Mouse (Mus musculus): ENCODE results near the gene Vstm2b. TPM values are rescaled to one million over a fixed set of nuclear protein-coding genes. Genes with fewer than 3 reads are reported as not detected.

Vstm2b gene
- 0.14 TPM for polyA plus RNA-seq (2014; fragmentation: Illumina TruSeq; extraction: RNeasy Lipid Tissue Mini Kit (QIAGEN cat#74804); ENCODE audit: low read depth, low replicate concordance)

GRCm38 (mm10) chr7:40898096-40898710 is at the start of gene Vstm2b:
Vstm2b (plus strand) TSS chr7:40898328.

Other genes starting within 250 kb of the Vstm2b start
- 23.5 TPM for gene 4930433I11Rik, start 89.2 kb downstream of the Vstm2b start, polyA plus RNA-seq (2014; fragmentation: Illumina TruSeq; extraction: RNeasy Lipid Tissue Mini Kit (QIAGEN cat#74804); ENCODE audit: low read depth, low replicate concordance)
- gene Gm4884, start 134.4 kb downstream of the Vstm2b start, polyA plus RNA-seq (2014; fragmentation: Illumina TruSeq; extraction: RNeasy Lipid Tissue Mini Kit (QIAGEN cat#74804); ENCODE audit: low read depth, low replicate concordance) = 3.9 TPM